Mouse (Mus musculus) embryonic fibroblast, embryonic 13.5 days (primary cell): Measurements from ENCODE around the gene Colgalt1.

Experiments used
- CTCF ChIP-seq: IDR thresholded peaks from 2 replicates; pipeline ENCODE4 v1.5.1; 2011; ENCODE audit warnings: mild to moderate bottlenecking, control low read depth, low read length, moderate library complexity, borderline replicate concordance; ENCODE audit not compliant: insufficient read depth
- POLR2A ChIP-seq: IDR thresholded peaks from 2 replicates; pipeline ENCODE4 v1.6.1; 2011; ENCODE audit warnings: low read depth, mild to moderate bottlenecking, control low read depth, low read length, moderate library complexity

DNA sequence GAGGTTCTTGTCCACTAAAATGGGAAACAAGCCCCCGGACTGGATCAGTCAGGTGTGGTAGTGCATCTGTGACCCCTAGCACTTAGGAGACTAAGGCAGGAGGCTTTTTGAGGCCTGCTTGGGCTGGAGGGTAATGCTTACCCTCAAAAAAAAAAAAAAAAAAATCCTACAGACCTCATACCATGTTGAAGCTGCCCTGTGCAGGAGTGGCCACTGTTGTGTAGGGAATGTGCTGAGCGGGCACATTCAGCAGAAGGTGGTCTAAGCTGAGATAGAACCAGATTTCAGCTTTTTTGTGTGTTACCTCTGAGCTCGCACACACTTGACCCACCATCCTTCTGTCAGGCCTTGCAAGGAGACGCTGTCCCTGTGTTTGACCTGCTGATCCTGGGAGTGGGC, 16.5 kb upstream of the Colgalt1 start:
- no peak for TF ChIP-seq POLR2A
- TF ChIP-seq CTCF, result no peak
